Mouse (Mus musculus) neural tube, embryonic 13.5 days (tissue): ENCODE measurements around the gene E030025P04Rik. TPM values are rescaled to one million over a fixed set of nuclear protein-coding genes. Genes with fewer than 3 reads are reported as not detected.

Experiments used
- ATAC-seq: fragments of 200-750 bp; cut with Nextera tagmentation; 2 replicates; pipeline ENCODE4 v1.8.0; 2017; ENCODE audit warnings: low read depth, mild to moderate bottlenecking, moderate TSS enrichment, moderate library complexity
- H3K27ac ChIP-seq: fragments of 300-500 bp; sonication (generic); replicated peaks from 2 replicates; pipeline ENCODE4 v1.5.1; 2015; ENCODE audit warnings: moderate library complexity, mild to moderate bottlenecking, inconsistent platforms
- H3K27me3 ChIP-seq: fragments of 300-500 bp; sonication (generic); 2 replicates; pipeline ENCODE4 v1.6.1; 2015; ENCODE audit warnings: mild to moderate bottlenecking, inconsistent platforms
- H3K36me3 ChIP-seq: fragments of 300-500 bp; sonication (generic); 2 replicates; pipeline ENCODE4 v1.6.1; 2015; ENCODE audit warnings: mild to moderate bottlenecking, inconsistent platforms
- H3K4me1 ChIP-seq: fragments of 300-500 bp; sonication (generic); replicated peaks from 2 replicates; pipeline ENCODE4 v1.6.1; 2015; ENCODE audit warnings: inconsistent platforms
- H3K4me2 ChIP-seq: fragments of 300-500 bp; sonication (generic); 2 replicates; pipeline ENCODE4 v1.6.1; 2015; ENCODE audit warnings: inconsistent platforms, mild to moderate bottlenecking, moderate library complexity
- H3K4me3 ChIP-seq: fragments of 300-500 bp; sonication (generic); 2 replicates; pipeline ENCODE4 v1.5.1; 2015; ENCODE audit warnings: mild to moderate bottlenecking, inconsistent platforms
- H3K9ac ChIP-seq: fragments of 300-500 bp; sonication (generic); 2 replicates; pipeline ENCODE4 v1.6.1; 2015; ENCODE audit warnings: moderate library complexity, mild to moderate bottlenecking, inconsistent platforms
- H3K9me3 ChIP-seq: fragments of 300-500 bp; sonication (generic); 2 replicates; pipeline ENCODE4 v1.6.1; 2016; ENCODE audit warnings: inconsistent platforms
- WGBS: fragments of 180-500 bp; shearing (Covaris S2); methylation state at CpG from one replicate; pipeline ENCODE4 v1.1.7; 2015; 5-methylcytosine and 5-hydroxymethylcytosine counted together
- polyA plus RNA-seq: library from polyadenylated mRNA; unstranded; fragments of >200 nt; fragmentation: Nextera tagmentation; extraction: Ambion mirVana; gene quantifications from 2 replicates; pipeline ENCODE4 v1.2.1, GENCODE M21; 2015

E030025P04Rik gene
- polyA plus RNA-seq, 1 experiment from 2014 or later = not detected

- H3K36me3 ChIP-seq = no peaks in the 10 kb centered on the region
- WGBS = 35% methylated on average over 7 of the region's 7 CpGs
- no peaks in the 10 kb centered on the region for H3K27me3 ChIP-seq
- H3K4me3 ChIP-seq = no peak overlapping the region
- H3K9ac ChIP-seq = no peak overlapping the region
- ATAC-seq = peak; percentile 67
- H3K4me1 ChIP-seq = peaks cover 13% of the 10 kb centered on the region
- no peak overlapping the region; the same call in 1 of the 2 replicates for H3K27ac ChIP-seq
- no peaks in the 10 kb centered on the region for H3K9me3 ChIP-seq
- H3K4me2 ChIP-seq = no peak overlapping the region
Observed at GRCm38 (mm10) chr11:109144890-109145341, 747 bp upstream of the E030025P04Rik start.

DNA sequence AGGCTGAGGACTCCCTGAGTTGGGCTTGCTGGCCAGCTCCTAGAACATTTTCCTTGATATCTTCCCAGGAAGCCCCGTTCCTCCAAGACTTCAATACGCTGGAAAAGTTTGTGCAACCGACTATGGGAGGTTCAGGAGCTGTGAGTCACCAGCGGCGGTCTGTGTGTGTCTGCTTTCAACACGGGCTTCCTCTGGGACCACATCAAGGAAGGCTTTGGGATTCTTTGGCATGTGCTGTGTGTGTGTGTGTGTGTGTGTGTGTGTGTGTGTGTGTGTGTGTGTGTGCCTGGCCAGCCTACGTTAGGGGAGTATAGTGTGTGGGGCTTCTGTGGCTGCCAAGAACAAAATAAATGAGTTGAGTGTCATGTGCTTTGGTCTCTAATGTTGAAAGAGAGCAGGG lies 17.7 kb downstream of the E030025P04Rik start:
- Histone ChIP-seq H3K36me3 (no peaks in the 10 kb centered on the region), H3K4me3 (no peak overlapping the region), H3K9ac (no peak overlapping the region), H3K9me3 (no peaks in the 10 kb centered on the region), H3K27me3 (no peaks in the 10 kb centered on the region), H3K27ac (no peak overlapping the region), H3K4me1 (no peaks in the 10 kb centered on the region), H3K4me2 (no peak overlapping the region)
- ATAC-seq = no peak
- 70% methylated on average over 7 of the region's 7 CpGs for WGBS

GRCm38 (mm10) chr11:109125451-109125850 lies 18.7 kb downstream of the E030025P04Rik start:
- H3K9ac ChIP-seq = no peak overlapping the region
- H3K4me1 ChIP-seq = no peaks in the 10 kb centered on the region
- H3K4me3 ChIP-seq = no peak overlapping the region
- no peak overlapping the region for H3K4me2 ChIP-seq
- WGBS = 79% methylated on average over 5 of the region's 5 CpGs
- no peaks in the 10 kb centered on the region for H3K36me3 ChIP-seq
- no peak for ATAC-seq
- H3K9me3 ChIP-seq = no peaks in the 10 kb centered on the region
- H3K27ac ChIP-seq = no peak overlapping the region
- H3K27me3 ChIP-seq = no peaks in the 10 kb centered on the region

GRCm38 (mm10) chr11:109124284-109124683 lies 19.9 kb downstream of the E030025P04Rik start:
- Histone ChIP-seq H3K4me3 (no peak overlapping the region), H3K27ac (no peak overlapping the region), H3K27me3 (no peaks in the 10 kb centered on the region), H3K9ac (no peak overlapping the region), H3K4me2 (no peak overlapping the region), H3K9me3 (no peaks in the 10 kb centered on the region), H3K4me1 (no peaks in the 10 kb centered on the region), H3K36me3 (no peaks in the 10 kb centered on the region)
- no peak for ATAC-seq
- 58% methylated on average over 3 of the region's 3 CpGs for WGBS

DNA sequence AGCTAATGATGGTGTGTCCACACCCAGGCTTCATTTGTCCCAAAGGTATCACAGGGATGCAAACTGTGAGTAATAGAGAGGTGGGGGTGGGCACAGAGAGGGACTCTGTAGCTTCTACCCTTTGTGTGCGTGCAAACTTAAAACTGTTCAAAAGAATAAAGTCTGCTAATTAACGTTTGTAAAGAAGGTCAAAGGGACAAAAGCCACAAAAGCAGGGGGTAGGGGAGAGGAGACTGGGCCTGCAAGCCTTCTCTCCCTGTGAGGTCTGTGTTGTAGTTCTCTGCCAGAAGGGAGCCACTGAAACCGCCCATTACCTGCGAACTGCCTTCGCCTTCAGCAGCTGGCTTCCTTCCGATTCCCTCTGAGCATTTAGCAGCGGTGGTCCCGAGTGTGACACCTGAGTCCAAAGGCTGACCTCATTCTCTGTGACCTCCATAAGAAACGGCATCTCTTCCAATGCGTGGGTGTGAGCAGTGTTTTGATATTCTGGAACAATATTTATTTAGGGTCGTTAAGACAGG lies 34.3 kb downstream of the E030025P04Rik start:
- H3K9ac ChIP-seq = no peak overlapping the region; the same call in 1 of the 2 replicates
- no peak overlapping the region for H3K27ac ChIP-seq
- H3K27me3 ChIP-seq = no peaks in the 10 kb centered on the region
- H3K4me3 ChIP-seq = no peak overlapping the region
- no peaks in the 10 kb centered on the region for H3K36me3 ChIP-seq
- 20% methylated on average over 11 of the region's 11 CpGs for WGBS
- H3K4me1 ChIP-seq = peaks cover 49% of the 10 kb centered on the region
- no peak for ATAC-seq
- no peaks in the 10 kb centered on the region for H3K9me3 ChIP-seq
- H3K4me2 ChIP-seq = no peak overlapping the region

- H3K4me3 ChIP-seq = no peak overlapping the region
- no peak for ATAC-seq
- 0 out of 2 replicates have a peak overlapping the region, but pooled peaks have one; percentile 22 for H3K9ac ChIP-seq
- no peaks in the 10 kb centered on the region for H3K27me3 ChIP-seq
- H3K27ac ChIP-seq = peak overlapping the region; percentile 90; the same call in 1 of the 2 replicates
- no peak overlapping the region for H3K4me2 ChIP-seq
- no peaks in the 10 kb centered on the region for H3K36me3 ChIP-seq
- peaks cover 52% of the 10 kb centered on the region for H3K4me1 ChIP-seq
- no peaks in the 10 kb centered on the region for H3K9me3 ChIP-seq
Observed at GRCm38 (mm10) chr11:109109056-109109455, 35.1 kb downstream of the E030025P04Rik start.

GRCm38 (mm10) chr11:109107518-109108205 lies 36.5 kb downstream of the E030025P04Rik start:
- 10% methylated on average over 11 of the region's 11 CpGs for WGBS
- ATAC-seq = no peak
- Histone ChIP-seq H3K4me3 (no peak overlapping the region), H3K4me1 (peaks cover 55% of the 10 kb centered on the region), H3K27me3 (no peaks in the 10 kb centered on the region), H3K36me3 (no peaks in the 10 kb centered on the region), H3K9ac (peak overlapping the region; percentile 41; the same call in 1 of the 2 replicates), H3K27ac (peak overlapping the region; percentile 90), H3K4me2 (peak overlapping the region; percentile 22; the same call in 1 of the 2 replicates), H3K9me3 (no peaks in the 10 kb centered on the region)

DNA sequence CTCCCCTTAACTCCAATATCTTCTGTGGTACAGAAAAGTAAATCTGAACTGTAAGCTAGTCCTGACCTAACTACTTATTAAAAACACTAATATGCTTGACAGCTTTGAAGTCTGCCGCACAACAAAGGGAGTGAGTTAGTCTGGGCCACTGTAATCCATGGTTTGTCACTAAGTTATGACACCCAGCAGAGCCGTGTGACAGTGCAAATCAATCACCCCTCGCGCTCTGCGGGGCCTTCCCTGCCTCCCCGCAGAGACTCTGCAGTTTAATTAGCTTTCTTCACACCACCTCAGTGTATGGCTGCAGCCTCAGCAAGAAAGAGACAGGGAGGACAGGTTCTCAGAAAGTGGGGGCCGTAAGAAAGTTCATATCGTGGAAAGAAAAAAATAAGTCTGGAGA lies 37.4 kb downstream of the E030025P04Rik start:
- no peaks in the 10 kb centered on the region for H3K36me3 ChIP-seq
- no peak overlapping the region for H3K4me3 ChIP-seq
- no peak overlapping the region for H3K4me2 ChIP-seq
- H3K27me3 ChIP-seq = no peaks in the 10 kb centered on the region
- H3K27ac ChIP-seq = peak overlapping the region; percentile 90
- no peaks in the 10 kb centered on the region for H3K9me3 ChIP-seq
- 5% methylated on average over 8 of the region's 8 CpGs for WGBS
- peaks cover 55% of the 10 kb centered on the region for H3K4me1 ChIP-seq
- no peak overlapping the region for H3K9ac ChIP-seq
- peak; percentile 82 for ATAC-seq

GRCm38 (mm10) chr11:109106181-109106580 lies 38.0 kb downstream of the E030025P04Rik start:
- Histone ChIP-seq H3K9ac (peak overlapping the region; percentile 23; the same call in 1 of the 2 replicates), H3K4me1 (peaks cover 55% of the 10 kb centered on the region), H3K27me3 (no peaks in the 10 kb centered on the region), H3K36me3 (no peaks in the 10 kb centered on the region), H3K4me2 (no peak overlapping the region), H3K4me3 (no peak overlapping the region), H3K27ac (peak overlapping the region; percentile 90), H3K9me3 (no peaks in the 10 kb centered on the region)
- ATAC-seq = no peak
- WGBS = 25% methylated on average over 5 of the region's 5 CpGs

- ATAC-seq = no peak
- H3K4me3 ChIP-seq = no peak overlapping the region
- peaks cover 50% of the 10 kb centered on the region for H3K4me1 ChIP-seq
- no peaks in the 10 kb centered on the region for H3K27me3 ChIP-seq
- 0 out of 2 replicates have a peak overlapping the region, but pooled peaks have one; percentile 1 for H3K27ac ChIP-seq
- H3K36me3 ChIP-seq = no peaks in the 10 kb centered on the region
- no peak overlapping the region for H3K9ac ChIP-seq
- 89% methylated on average over 3 of the region's 3 CpGs for WGBS
- no peak overlapping the region for H3K4me2 ChIP-seq
- H3K9me3 ChIP-seq = no peaks in the 10 kb centered on the region
Observed at GRCm38 (mm10) chr11:109103386-109103785, 40.8 kb downstream of the E030025P04Rik start.

- ATAC-seq = no peak
- 93% methylated on average over 8 of the region's 8 CpGs for WGBS
Observed at GRCm38 (mm10) chr11:109102646-109103045, 41.5 kb downstream of the E030025P04Rik start.

DNA sequence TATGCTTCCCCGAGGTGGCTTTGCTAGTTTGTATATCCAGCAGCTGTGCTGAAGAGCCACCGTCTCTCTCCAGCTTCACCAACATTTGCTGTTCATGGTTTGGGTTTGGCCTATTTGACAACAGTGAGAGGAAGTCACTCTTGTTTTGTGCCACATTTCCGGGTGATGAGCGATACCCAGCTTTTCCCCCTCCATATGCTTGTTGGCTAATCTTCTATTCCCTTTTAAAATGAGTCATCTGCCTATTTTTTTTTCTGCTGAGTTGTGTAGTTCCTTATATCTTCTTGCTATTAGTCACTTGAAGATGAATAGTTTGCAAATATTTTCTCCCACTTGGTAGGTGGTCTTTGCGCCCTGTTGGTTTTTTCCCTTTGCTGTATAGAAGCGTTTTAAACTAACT lies 43.9 kb downstream of the E030025P04Rik start:
- no peak overlapping the region for H3K27ac ChIP-seq
- no peak overlapping the region for H3K4me2 ChIP-seq
- H3K27me3 ChIP-seq = no peaks in the 10 kb centered on the region
- H3K9me3 ChIP-seq = no peaks in the 10 kb centered on the region
- H3K36me3 ChIP-seq = no peaks in the 10 kb centered on the region
- H3K4me3 ChIP-seq = no peak overlapping the region
- WGBS = 85% methylated on average over 6 of the region's 6 CpGs
- H3K4me1 ChIP-seq = peaks cover 26% of the 10 kb centered on the region
- no peak overlapping the region for H3K9ac ChIP-seq
- no peak for ATAC-seq

More at GRCm38 (mm10) chr11:109102646-109103045, 41.5 kb downstream of the E030025P04Rik start:
- Histone ChIP-seq H3K27me3 (no peaks in the 10 kb centered on the region), H3K9me3 (no peaks in the 10 kb centered on the region), H3K4me3 (no peak overlapping the region), H3K4me1 (peaks cover 50% of the 10 kb centered on the region), H3K4me2 (no peak overlapping the region), H3K9ac (no peak overlapping the region), H3K27ac (0 out of 2 replicates have a peak overlapping the region, but pooled peaks have one; percentile 1), H3K36me3 (no peaks in the 10 kb centered on the region)
